Mouse (Mus musculus) adrenal gland, adult 2 months (tissue): ENCODE results near the gene 9930021J03Rik. TPM values are rescaled to one million over a fixed set of nuclear protein-coding genes. Genes with fewer than 3 reads are reported as not detected.

Experiments used
- DNase-seq: peaks from one replicate; pipeline ENCODE4 v3.0.0; 2021
- long read RNA-seq: library from polyadenylated mRNA; stranded (forward); transcript quantifications from one replicate; pipeline ENCODE4 v2.0.0, GENCODE M21; 2021
- polyA plus RNA-seq: library from polyadenylated mRNA; depleted of rRNA; stranded (reverse); fragments of >200 nt; gene quantifications from 2 replicates; pipeline ENCODE4 v1.2.3, GENCODE M21; 2012; rRNA removed
- total RNA-seq, 2 experiments: library from RNA; stranded (reverse); gene quantifications; 2 replicates each; pipeline ENCODE4 v1.2.3; 2021

Gene 9930021J03Rik
- total RNA-seq (10 to 100 TPM; 13.5 to 20.1 TPM), polyA plus RNA-seq (1.2 and 1.3 TPM in 2 replicates)
- long read RNA-seq, partial matches to known transcripts, result 3 of 4 reads
- long read RNA-seq, other reads (novel, unspliced or antisense), result 1 of 4 reads

GRCm38 (mm10) chr19:29805917-29806785, at the start of gene 9930021J03Rik:
9930021J03Rik (minus strand) TSS chr19:29805989.
- DNase-seq, result peak; percentile 99

GRCm38 (mm10) chr19:29853711-29854110, 47.9 kb upstream of the 9930021J03Rik start:
- no peak for DNase-seq

DNA sequence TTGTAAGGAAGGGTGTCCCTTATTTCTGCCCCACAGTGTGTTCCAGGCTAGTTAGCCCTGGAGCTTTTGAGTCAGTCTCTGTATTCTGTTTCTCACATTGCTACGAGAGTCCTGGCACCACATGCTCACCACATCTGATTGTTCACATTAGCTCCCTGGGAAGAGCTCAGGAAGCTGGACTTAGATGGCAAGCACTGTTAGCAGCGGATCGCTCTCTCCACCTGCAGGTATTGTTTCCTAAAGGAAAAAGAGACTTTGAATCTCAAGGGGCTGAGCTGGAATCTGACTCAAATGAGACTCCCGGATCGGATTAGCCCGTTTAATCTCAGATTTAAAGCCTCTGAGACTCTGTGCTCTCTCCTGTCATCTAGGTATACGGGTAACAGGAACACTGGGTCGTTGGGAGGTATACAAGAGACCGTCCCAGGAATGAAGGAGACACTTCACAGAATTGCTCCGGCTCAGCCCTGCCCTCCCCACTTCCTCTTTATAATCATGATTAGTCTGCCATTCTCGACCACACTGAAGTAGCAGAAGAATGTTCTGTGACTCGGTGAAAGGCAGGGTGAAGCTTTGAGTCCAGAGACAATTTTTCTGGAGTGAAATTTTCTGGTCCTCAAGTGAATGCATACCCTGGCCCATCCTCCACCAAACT, 45.4 kb upstream of the 9930021J03Rik start:
- DNase-seq, result no peak

- DNase-seq, result no peak
These were observed 44.2 kb upstream of the 9930021J03Rik start for GRCm38 (mm10) chr19:29849924-29850551.

- no peak for DNase-seq
These were observed 38.4 kb upstream of the 9930021J03Rik start for GRCm38 (mm10) chr19:29844036-29844661.

DNA sequence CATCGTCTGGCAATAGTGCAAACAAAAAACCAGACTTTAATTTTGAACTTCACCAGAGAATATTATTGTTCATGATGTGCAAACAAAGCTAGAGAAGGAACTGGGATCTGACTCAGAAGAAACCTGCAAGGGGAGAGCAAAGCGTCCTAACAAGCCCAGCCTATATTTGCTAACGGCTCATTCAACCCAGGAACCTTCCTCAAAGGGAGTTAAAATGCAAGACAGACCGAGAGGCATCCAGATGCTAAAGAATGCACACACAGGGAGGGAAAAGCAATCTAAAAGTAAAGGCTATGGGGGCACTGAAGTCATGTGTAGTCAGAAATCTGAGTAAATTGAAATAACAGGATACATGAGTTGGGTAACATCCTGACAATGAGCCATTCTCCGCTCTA, 37.8 kb upstream of the 9930021J03Rik start:
- no peak for DNase-seq

GRCm38 (mm10) chr19:29842973-29843372, 37.2 kb upstream of the 9930021J03Rik start:
- DNase-seq, result no peak

- no peak for DNase-seq
These were observed 34.9 kb upstream of the 9930021J03Rik start for GRCm38 (mm10) chr19:29840642-29841041.

DNA sequence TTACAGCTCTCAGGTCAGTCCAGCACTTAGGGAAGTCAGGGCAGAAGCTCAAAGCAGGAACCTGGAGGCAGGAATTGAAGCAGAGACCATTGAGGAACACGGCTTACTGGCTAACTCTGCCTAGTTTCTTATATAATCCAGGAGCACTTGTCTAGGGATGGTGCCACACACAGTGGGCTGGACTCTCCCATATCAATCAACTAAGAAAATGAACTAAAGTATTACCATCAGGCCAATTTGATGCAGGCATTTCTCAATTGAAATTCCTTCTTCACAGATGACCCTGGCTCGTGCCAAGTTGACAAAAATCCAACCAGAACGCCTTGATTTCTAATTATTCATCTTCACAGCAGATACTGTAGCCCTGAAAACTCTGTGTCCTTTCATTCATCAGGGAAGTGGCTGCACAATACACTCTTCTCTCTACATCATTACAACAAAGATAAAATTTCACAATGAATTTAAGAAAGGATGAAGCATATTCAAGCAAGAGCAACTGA, 32.9 kb upstream of the 9930021J03Rik start:
- DNase-seq, result peak; percentile 52

DNA sequence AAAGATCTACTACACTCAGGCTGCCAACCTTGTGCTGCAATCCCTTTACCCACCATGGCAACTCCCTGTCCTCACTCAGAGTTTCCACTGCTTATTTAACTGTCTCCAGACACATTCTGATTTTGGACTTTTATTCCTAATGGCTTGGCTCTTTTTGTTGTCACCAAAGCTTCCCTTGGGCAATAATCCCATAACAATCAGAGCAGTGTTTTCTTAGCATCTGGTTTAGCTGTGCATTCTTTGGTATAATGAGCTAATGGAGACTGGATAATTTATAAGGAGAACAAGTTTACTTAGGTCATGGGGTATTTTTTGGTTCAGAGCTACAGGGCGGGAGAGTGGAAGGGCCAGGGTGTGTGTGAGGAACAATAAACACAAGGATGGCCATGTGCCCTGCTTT, 32.4 kb upstream of the 9930021J03Rik start:
- DNase-seq, result no peak

DNA sequence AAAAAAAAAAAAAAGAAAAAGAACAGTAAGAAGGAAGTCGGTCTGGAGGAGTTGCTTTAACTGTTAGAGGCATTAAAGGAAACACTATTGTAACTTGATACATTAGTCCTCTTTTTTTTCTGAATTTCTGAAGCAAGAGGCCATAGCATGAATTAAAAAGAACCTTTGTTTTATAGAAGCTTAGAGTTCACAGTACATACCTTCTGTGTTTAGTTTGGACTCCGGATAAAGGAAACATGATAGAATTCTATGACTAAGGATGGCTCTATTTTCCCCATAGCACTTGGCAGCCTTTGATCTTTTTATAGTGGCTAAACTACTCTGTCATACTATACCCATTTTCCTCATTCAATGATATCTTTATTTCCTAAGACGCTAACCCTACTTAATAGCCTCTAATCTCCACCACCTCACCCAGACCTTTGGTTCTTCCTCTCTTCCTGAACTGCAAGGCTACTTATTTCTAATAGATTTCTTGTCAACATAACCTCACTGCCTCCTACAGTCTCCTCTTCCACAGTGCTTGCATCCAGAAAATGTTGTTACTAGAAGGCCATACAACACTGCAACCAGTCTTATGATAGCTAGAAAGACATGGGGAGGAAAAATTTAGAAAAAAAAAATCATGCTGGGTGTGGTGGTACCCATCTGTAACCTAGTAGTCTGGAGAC, 29.7 kb upstream of the 9930021J03Rik start:
- DNase-seq, result no peak

DNA sequence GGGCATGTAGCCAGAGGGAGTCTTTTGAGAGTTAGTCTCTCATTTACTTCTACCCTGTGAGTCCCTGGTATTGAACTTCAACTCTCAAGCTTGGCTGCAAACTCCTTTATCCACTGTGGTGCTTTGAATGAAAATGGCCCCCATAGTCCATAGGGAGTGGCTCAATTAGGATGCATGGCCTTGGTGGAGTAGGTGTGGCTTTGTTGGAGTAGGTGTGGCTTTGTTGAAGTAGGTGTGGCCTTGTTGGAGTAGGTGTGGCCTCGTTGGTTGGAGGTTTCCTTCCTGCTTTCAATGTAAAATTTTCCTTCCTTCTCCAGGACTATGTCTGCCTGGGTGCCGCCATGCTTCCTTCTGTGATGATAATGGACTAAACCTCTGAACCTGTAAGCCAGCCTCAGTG, 25.1 kb upstream of the 9930021J03Rik start:
- no peak for DNase-seq

- DNase-seq, result no peak
These were observed 22.8 kb upstream of the 9930021J03Rik start for GRCm38 (mm10) chr19:29828558-29828957.

DNA sequence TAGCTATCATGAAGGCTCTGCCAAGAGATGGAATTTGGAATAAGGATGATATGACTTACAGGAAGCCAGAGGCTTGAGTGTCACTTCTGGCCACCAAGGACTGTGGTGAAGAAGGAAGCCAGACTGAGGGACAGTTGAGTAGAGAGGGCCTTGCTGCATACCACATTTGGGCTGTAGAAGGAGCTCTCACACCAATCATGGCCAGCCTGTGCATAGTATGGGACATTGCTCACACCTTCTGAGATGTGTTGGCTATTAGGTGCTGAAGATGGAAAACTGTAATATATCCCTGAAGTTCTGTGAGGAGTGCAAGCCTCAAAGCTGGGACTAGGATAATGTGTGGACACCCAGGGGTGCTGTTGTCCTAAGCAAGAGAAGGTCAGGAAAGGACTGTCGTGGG, 20.9 kb upstream of the 9930021J03Rik start:
- no peak for DNase-seq

DNA sequence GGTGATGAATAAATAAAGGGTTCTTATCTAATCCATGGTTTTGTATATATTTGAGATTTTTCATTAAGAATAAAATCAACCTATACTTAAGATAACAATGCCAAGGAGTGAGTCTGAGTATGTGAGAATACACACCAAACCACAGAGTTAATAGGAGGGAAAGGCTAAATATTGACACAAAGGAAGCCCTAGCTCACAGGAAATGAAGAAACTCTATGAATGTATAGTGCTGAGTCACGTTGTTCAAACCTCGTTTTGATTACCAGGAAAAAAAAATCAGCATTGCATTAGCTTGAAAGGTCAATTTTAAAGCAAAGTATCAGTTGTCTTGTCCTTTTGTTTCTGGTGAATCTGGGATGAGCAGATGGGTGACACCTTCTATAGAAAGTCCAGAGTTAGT, 19.2 kb upstream of the 9930021J03Rik start:
- no peak for DNase-seq

- peak; percentile 64 for DNase-seq
These were observed 18.4 kb upstream of the 9930021J03Rik start for GRCm38 (mm10) chr19:29824034-29824700.

- no peak for DNase-seq
These were observed 17.7 kb upstream of the 9930021J03Rik start for GRCm38 (mm10) chr19:29823456-29824010.

- peak; percentile 57 for DNase-seq
These were observed 15.2 kb upstream of the 9930021J03Rik start for GRCm38 (mm10) chr19:29820966-29821365.

DNA sequence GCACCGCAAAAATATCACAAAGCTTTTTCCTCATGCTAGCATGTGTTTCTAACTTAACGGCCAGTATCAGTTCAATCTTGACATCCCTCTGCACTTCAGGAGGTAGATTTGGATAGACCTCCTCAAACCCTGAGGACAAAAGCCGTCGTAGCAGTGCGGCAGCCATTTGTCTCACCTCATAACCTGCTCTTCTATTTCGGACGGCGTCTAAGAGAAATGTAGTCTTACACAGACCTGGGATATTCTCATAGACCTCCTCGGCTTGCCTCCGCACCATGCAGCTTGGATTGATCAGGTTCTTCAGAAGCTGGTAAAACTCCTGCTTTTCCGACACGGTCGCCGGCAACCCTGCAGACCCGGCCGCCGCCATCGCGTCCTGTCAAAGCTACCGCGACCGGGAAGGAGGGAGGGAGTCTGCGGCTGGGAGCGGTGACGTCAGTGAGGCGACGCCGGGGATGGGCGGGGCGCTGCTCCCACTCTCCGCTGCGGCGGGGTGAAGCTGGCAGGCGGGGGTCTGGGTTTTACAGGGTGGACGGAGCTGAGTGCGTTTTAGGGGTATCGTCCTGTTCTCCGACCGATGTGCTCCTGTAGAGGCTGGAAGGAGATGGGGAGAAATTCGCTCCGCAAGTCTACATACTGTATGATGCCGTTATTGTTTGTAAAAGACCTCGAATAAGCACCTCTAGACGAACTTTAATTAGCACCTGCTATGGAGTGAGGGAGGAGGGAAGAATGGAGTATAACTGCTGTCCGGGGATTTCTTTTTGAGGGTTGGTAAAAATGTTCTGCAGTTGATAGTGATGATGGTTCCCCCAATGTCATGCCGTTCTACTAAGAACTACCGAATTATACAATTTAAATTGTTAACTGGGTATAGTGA, 7.0 kb upstream of the 9930021J03Rik start, which contains the start of gene Ranbp6:
Gene Ranbp6, minus strand, starts transcription at position 394 of the 880 bp plus-strand sequence.
- peak; percentile 96 for DNase-seq
